Mouse (Mus musculus): ENCODE results near the gene Adcy4.

The Adcy4 gene

GRCm38 (mm10) chr14:55760156-55760555 lies 23.7 kb downstream of the Adcy4 start:
- peak; percentile 50 for DNase-seq (ENCODE audit: extremely low spot score, low read depth, low spot score)

- DNase-seq (ENCODE audit: extremely low spot score, low read depth, low spot score): peak; percentile 39
Measured at GRCm38 (mm10) chr14:55758363-55758784, 25.5 kb downstream of the Adcy4 start, which contains the start of gene Cideb. Cideb (minus strand) TSS chr14:55758458.

GRCm38 (mm10) chr14:55757566-55757965 lies 26.3 kb downstream of the Adcy4 start:
- no peak for DNase-seq (ENCODE audit: extremely low spot score, low read depth, low spot score)

DNA sequence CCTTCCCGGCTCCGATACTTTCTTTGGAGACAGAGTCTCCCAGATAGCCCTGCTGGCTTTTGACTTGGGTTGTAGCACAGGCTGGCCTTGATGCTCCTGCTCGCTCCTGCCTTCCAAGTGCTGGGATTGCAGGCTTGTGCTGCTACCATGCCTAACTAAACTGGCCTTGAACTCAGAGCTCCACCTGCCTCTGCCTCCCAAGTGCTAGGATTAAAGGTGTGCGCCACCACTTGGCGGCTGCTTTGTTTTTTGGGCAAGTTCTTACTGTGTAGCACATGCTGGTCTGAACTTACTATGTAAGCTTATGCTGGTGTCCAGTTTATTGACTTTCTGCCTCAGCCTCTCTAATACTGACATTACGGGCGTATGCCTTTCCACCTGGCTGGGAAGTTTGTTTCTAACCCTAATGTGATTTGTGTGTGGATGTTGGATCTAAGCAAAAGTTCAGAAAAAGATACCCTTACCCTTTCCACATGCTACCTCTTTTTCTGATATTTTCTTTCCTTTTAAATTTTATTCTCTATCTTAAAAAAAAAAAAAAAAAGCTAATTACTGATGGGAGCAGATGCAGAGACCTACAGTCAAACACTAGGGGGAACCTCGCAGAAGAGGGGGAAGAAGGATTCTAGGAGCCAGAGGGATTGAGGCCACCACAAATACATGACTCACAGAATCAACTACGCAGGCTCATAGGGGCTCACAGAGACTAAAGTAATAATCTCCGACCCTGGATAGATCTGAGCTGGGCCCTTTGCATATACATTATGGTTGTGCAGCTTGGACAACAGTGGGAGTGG lies 36.6 kb downstream of the Adcy4 start:
- no peak for DNase-seq (ENCODE audit: extremely low spot score, low read depth, low spot score)

DNA sequence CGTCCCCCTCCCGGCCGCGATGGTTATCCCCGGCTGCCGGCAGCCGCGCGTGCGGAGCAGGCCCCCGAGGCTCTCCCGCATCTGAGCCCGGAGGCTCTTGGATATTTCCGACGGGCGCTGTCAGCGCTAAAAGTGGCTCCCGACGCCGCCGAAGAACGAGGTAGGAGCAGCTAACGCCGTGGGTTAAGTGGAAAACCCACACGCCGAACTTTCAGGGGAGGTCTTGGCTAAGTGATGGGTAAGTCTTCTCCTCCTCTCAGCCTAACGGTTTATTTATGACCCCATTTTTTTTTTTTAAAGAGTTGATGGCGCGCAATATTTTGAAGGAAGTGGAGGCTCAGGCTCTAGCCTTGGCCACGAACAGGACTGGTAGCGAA lies 38.0 kb downstream of the Adcy4 start:
- DNase-seq (ENCODE audit: extremely low spot score, low read depth, low spot score): no peak

DNA sequence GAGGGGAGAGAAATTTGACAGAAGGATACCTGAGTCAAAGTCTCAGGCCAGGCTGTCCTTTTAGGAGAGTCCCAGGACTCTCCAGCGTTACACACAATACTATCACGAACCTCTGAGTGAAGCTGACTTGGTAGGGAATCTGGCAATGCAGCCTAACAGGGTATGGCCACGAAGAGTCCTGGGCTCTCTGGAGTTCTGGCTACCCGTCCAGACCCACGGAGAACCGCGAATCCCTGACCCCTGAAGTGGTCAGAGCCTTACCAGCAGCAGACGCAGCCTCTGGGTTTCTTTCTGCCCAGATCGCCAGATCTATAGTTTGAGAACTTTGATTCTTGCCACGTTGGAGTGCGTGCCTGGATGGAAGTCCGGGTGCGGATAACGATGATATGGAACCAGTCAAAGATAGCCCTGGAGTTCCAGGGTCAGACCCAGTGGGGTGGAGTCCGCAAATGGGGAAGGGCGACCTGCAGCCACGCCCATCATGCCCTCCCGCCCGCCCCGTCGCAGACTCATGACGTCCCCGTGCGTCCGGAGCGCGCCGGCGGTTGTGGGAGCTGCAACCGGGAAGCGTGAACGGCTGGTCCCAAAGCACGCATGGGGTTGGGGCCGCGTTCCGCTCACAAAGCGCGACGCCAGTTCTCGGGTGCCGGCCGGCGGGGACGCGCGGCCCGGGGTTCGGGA lies 38.6 kb downstream of the Adcy4 start, which contains the start of the genes Dhrs1 and Nop9:
Gene Dhrs1, minus strand, starts transcription at position 511 of the 681 bp plus-strand sequence.
Gene Nop9, plus strand, starts transcription at position 514 of the 681 bp plus-strand sequence.
- DNase-seq (ENCODE audit: extremely low spot score, low read depth, low spot score): peak; percentile 44

DNA sequence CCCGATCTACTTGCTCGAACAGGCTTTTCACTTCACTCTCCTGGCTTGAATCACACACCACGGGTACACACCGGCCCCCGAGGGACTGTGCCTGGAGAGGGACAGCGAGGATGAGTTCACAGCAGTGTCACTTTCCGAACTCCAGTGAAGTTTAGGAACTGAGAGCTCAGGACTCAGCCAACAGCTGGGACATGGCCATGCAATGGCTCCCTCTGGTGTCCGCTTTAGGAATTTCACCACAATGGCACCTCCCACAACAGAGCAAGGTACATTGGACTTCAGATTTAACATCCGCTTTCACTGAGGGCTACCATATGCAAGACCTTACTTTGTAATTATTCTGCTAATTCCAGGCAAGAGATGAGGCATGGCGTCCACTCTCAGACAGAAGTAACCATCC lies 40.2 kb downstream of the Adcy4 start:
- DNase-seq (ENCODE audit: extremely low spot score, low read depth, low spot score): peak; percentile 89

DNA sequence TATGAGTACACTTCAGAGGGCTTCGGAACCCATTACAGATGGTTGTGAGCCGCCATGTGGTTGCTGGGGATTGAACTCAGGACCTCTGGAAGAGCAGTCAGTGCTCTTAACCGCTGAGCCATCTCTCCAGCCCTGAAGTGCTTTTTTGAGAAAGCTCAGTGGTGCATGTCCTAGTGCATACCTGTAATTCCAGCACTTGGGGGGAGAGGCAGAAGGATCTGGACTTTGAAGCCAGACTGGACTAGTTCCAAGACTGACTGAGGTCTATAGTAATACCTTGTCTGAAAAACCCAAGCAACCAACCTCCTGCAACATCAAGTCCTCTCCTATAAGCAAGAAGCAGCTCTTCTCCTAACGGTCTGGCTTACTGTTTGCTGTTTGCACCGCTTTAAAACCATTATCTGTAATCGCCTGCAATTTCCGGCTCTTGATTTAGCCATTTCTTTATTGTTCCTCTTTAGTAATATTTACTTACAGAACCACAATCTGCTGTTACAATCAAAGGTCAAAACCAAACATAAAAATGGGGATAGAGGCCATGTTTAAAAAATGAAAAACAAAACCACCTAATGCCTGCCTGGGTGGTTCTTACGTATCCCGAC lies 46.7 kb downstream of the Adcy4 start:
- DNase-seq (ENCODE audit: extremely low spot score, low read depth, low spot score): no peak

DNA sequence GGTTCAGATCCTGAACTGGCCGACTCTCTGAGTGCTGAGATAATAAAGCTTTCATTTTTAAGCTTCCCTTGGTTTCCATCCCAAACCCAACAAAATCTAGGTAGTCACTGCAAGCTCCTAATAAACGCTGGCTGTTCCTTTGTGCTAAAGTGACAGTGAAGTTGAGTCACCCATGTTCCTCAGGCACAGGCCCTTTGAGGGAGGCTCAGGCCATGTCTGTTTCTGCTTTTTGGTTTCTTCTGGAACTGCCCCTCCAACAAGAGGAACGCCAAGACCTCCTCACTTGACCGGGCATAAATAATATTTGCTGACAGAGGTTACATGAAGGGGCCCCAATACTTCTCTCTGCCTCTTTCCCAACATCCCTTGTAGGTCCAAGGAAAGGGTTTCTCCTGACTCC lies 48.1 kb downstream of the Adcy4 start:
- DNase-seq (ENCODE audit: extremely low spot score, low read depth, low spot score): no peak

- DNase-seq (ENCODE audit: extremely low spot score, low read depth, low spot score): no peak
Measured at GRCm38 (mm10) chr14:55735334-55735733, 48.6 kb downstream of the Adcy4 start.

DNA sequence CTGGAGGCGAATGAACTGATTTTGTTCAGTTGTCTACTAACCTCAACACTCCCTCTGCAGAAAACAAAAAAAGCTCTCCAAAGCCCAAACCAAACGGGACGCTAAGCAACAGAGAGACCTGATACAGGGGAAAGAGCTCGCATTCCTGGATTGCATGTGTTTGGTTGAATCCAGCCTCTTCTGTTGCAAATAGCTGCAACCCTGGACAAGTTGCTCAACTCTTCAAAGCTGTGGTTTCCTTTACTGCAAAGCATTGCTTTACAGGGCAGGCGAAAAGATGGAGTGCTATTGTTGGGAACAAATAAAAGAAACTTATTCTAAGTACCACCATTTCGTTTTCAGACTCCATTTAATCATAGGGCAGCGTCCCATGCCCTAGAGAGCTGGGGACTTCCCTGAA lies 49.0 kb downstream of the Adcy4 start:
- no peak for DNase-seq (ENCODE audit: extremely low spot score, low read depth, low spot score)

DNA sequence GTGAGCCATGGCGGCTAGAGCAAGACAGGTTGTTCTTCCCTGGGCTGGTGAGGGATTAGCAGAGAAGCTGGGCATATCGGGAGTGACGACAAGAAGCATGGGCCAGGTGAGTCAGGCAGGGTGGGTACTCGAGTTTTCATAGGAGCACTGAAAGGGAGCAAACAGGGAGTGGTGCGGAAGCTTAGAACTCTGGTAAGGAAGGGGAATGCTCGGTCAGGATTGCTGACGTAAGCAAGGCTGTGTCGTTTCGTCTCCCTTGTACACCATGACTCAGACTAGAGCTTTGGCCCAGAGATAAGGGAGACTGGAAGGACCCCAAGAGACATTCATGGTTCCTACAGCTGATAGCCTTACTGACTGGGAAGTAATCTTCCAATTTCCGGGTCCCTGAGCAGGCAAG lies 50.0 kb downstream of the Adcy4 start:
- no peak for DNase-seq (ENCODE audit: extremely low spot score, low read depth, low spot score)

- DNase-seq (ENCODE audit: extremely low spot score, low read depth, low spot score): no peak
Measured at GRCm38 (mm10) chr14:55730531-55731032, 53.3 kb downstream of the Adcy4 start.

GRCm38 (mm10) chr14:55730116-55730515 lies 53.8 kb downstream of the Adcy4 start:
- DNase-seq (ENCODE audit: extremely low spot score, low read depth, low spot score): no peak

GRCm38 (mm10) chr14:55727889-55728685 lies 55.8 kb downstream of the Adcy4 start:
- DNase-seq (ENCODE audit: extremely low spot score, low read depth, low spot score): no peak

GRCm38 (mm10) chr14:55726261-55726660 lies 57.6 kb downstream of the Adcy4 start:
- DNase-seq (ENCODE audit: extremely low spot score, low read depth, low spot score): no peak

DNA sequence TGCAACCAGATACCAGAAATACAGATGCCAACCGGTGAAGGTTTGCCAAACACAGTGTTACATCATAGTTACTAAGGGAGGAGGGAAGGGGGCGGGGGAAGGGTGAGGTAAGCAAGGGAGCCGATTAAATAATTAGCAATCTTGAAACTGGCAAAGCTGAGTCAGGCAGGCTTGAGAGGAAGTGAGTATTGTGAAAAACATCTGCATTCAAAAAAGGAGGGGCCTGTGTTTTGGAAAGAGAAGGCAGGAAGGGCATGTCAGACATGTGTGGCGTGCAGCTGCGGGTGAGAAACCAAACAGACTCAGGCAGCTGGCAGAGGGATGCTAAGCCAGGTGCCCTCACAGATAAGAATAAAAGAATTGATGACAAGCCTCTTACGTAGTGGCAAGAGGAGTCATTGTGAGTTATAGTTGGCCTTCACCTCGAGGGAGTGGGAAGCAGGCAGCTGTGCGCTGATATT lies 59.5 kb downstream of the Adcy4 start:
- no peak for DNase-seq (ENCODE audit: extremely low spot score, low read depth, low spot score)

DNA sequence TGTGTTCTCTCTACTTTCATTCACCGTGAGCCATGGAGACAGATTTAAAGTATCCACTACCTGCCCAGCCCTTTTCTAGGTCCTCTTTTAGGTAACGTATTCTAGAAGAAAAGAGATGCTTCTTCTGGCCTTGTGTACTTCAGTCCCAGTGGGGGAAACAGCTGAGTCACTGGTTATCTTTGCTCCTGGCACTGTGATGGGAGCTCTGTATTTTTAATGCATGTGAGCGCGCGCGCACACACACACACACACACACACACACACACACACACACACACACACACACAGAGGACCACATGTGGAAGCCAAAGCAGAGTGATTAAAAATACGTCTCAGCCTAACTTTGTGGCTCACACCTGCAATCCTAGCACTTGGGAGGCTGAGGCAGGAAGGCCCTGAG lies 60.5 kb downstream of the Adcy4 start:
- no peak for DNase-seq (ENCODE audit: extremely low spot score, low read depth, low spot score)

DNA sequence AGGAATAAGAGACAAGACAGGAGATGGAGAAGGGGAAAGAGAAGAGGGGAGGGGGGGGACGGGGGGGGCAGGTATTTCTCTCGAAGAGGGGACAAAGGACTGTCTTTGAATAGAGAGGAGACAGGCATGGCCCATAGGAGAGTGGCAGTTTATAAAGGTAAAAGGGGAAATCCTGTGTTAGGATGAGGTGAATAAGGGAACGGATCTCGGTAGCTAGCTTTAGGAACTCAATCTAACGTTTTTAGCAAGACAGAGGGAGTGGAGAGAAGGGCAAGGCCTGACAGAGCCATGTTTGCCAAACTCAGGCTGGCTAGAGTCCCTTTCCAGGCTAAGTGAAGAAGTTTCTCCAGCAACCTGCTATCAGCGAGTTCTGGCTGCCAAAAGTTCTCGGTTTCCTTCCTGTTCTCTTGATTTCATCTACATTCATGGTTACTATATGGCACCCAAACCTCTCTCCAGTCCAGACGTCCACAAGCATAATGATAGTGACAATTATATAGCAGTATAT lies 61.4 kb downstream of the Adcy4 start:
- DNase-seq (ENCODE audit: extremely low spot score, low read depth, low spot score): no peak

GRCm38 (mm10) chr14:55721700-55722437 lies 62.0 kb downstream of the Adcy4 start, which contains the start of gene Rabggta:
Rabggta (minus strand) TSS chr14:55722263.
- peak; percentile 80 for DNase-seq (ENCODE audit: extremely low spot score, low read depth, low spot score)
